Mouse (Mus musculus): ENCODE results near the gene Fgfr2. TPM values are rescaled to one million over a fixed set of nuclear protein-coding genes. Genes with fewer than 3 reads are reported as not detected.

Fgfr2 gene
- polyA plus RNA-seq, 1 experiment from 2014 or later: 34.1 TPM

GRCm38 (mm10) chr7:132371832-132372231 lies 751.3 kb downstream of the Fgfr2 start:
- Histone ChIP-seq H3K9ac (no peak overlapping the region), H3K27me3 (replicated peaks) (no peaks in the 10 kb centered on the region), H3K9me3 (replicated peaks) (no peaks in the 10 kb centered on the region), H3K4me3 (no peak overlapping the region), H3K4me2 (no peak overlapping the region), H3K27ac (ENCODE audit: poor library complexity, severe bottlenecking) (no peak overlapping the region), H3K4me1 (replicated peaks) (no peaks in the 10 kb centered on the region), H3K36me3 (no peaks in the 10 kb centered on the region)
- ATAC-seq (ENCODE audit: insufficient number of reproducible peaks, low FRiP score): no peak
- WGBS: 84% methylated on average over 1 of the region's 1 CpGs

GRCm38 (mm10) chr7:132369784-132370183 lies 753.4 kb downstream of the Fgfr2 start:
- WGBS: 68% methylated on average over 2 of the region's 2 CpGs
- no peak for ATAC-seq (ENCODE audit: insufficient number of reproducible peaks, low FRiP score)

GRCm38 (mm10) chr7:132368859-132369258 lies 754.3 kb downstream of the Fgfr2 start:
- H3K36me3 ChIP-seq: no peaks in the 10 kb centered on the region
- ATAC-seq (ENCODE audit: insufficient number of reproducible peaks, low FRiP score): no peak
- WGBS: 61% methylated on average over 6 of the region's 6 CpGs
- no peak overlapping the region for H3K4me2 ChIP-seq
- no peaks in the 10 kb centered on the region for H3K27me3 ChIP-seq (replicated peaks)
- H3K27ac ChIP-seq (ENCODE audit: poor library complexity, severe bottlenecking): no peak overlapping the region
- H3K4me3 ChIP-seq: no peak overlapping the region
- H3K4me1 ChIP-seq (replicated peaks): peaks cover 9% of the 10 kb centered on the region
- no peak overlapping the region for H3K9ac ChIP-seq
- no peaks in the 10 kb centered on the region for H3K9me3 ChIP-seq (replicated peaks)

More at GRCm38 (mm10) chr7:132369784-132370183, 753.4 kb downstream of the Fgfr2 start:
- no peak overlapping the region for H3K4me2 ChIP-seq
- H3K27ac ChIP-seq (ENCODE audit: poor library complexity, severe bottlenecking): no peak overlapping the region
- H3K27me3 ChIP-seq (replicated peaks): no peaks in the 10 kb centered on the region
- H3K36me3 ChIP-seq: no peaks in the 10 kb centered on the region
- H3K9me3 ChIP-seq (replicated peaks): no peaks in the 10 kb centered on the region
- no peak overlapping the region for H3K9ac ChIP-seq
- H3K4me1 ChIP-seq (replicated peaks): peaks cover 9% of the 10 kb centered on the region
- H3K4me3 ChIP-seq: no peak overlapping the region

GRCm38 (mm10) chr7:132367344-132367743 lies 755.8 kb downstream of the Fgfr2 start:
- H3K4me1 ChIP-seq (replicated peaks): peaks cover 9% of the 10 kb centered on the region
- WGBS: 68% methylated on average over 3 of the region's 3 CpGs

GRCm38 (mm10) chr7:132365703-132366384 lies 757.3 kb downstream of the Fgfr2 start:
- Histone ChIP-seq H3K4me1 (replicated peaks) (peaks cover 9% of the 10 kb centered on the region), H3K27ac (ENCODE audit: poor library complexity, severe bottlenecking) (no peak overlapping the region), H3K4me2 (no peak overlapping the region), H3K27me3 (replicated peaks) (no peaks in the 10 kb centered on the region), H3K9ac (no peak overlapping the region), H3K36me3 (no peaks in the 10 kb centered on the region), H3K4me3 (no peak overlapping the region), H3K9me3 (replicated peaks) (no peaks in the 10 kb centered on the region)
- ATAC-seq (ENCODE audit: insufficient number of reproducible peaks, low FRiP score): no peak
- 40% methylated on average over 5 of the region's 5 CpGs for WGBS

More at GRCm38 (mm10) chr7:132367344-132367743, 755.8 kb downstream of the Fgfr2 start:
- Histone ChIP-seq H3K27me3 (replicated peaks) (no peaks in the 10 kb centered on the region), H3K36me3 (no peaks in the 10 kb centered on the region), H3K4me2 (no peak overlapping the region), H3K27ac (ENCODE audit: poor library complexity, severe bottlenecking) (no peak overlapping the region), H3K4me3 (no peak overlapping the region), H3K9ac (no peak overlapping the region), H3K9me3 (replicated peaks) (no peaks in the 10 kb centered on the region)
- ATAC-seq (ENCODE audit: insufficient number of reproducible peaks, low FRiP score): no peak

GRCm38 (mm10) chr7:132365111-132365510 lies 758.0 kb downstream of the Fgfr2 start:
- Histone ChIP-seq H3K27ac (ENCODE audit: poor library complexity, severe bottlenecking) (no peak overlapping the region), H3K4me1 (replicated peaks) (peaks cover 9% of the 10 kb centered on the region), H3K9me3 (replicated peaks) (no peaks in the 10 kb centered on the region), H3K27me3 (replicated peaks) (no peaks in the 10 kb centered on the region), H3K36me3 (no peaks in the 10 kb centered on the region), H3K9ac (no peak overlapping the region), H3K4me3 (no peak overlapping the region), H3K4me2 (no peak overlapping the region)
- WGBS: 71% methylated on average over 5 of the region's 5 CpGs
- no peak for ATAC-seq (ENCODE audit: insufficient number of reproducible peaks, low FRiP score)

GRCm38 (mm10) chr7:132364506-132364905 lies 758.6 kb downstream of the Fgfr2 start:
- no peak for ATAC-seq (ENCODE audit: insufficient number of reproducible peaks, low FRiP score)
- WGBS: 36% methylated on average over 5 of the region's 5 CpGs
- Histone ChIP-seq H3K4me1 (replicated peaks) (peaks cover 12% of the 10 kb centered on the region), H3K4me2 (no peak overlapping the region), H3K27ac (ENCODE audit: poor library complexity, severe bottlenecking) (no peak overlapping the region), H3K36me3 (no peaks in the 10 kb centered on the region), H3K4me3 (no peak overlapping the region), H3K27me3 (replicated peaks) (no peaks in the 10 kb centered on the region), H3K9me3 (replicated peaks) (no peaks in the 10 kb centered on the region), H3K9ac (no peak overlapping the region)

GRCm38 (mm10) chr7:132360336-132360735 lies 762.8 kb downstream of the Fgfr2 start:
- no peak for ATAC-seq (ENCODE audit: insufficient number of reproducible peaks, low FRiP score)
- H3K9ac ChIP-seq: no peak overlapping the region
- peaks cover 18% of the 10 kb centered on the region for H3K4me1 ChIP-seq (replicated peaks)
- 78% methylated on average over 4 of the region's 4 CpGs for WGBS
- H3K4me3 ChIP-seq: no peak overlapping the region
- H3K27ac ChIP-seq (ENCODE audit: poor library complexity, severe bottlenecking): no peak overlapping the region
- H3K4me2 ChIP-seq: no peak overlapping the region
- peaks cover 5% of the 10 kb centered on the region; the same call in 1 of the 2 replicates for H3K27me3 ChIP-seq (replicated peaks)
- no peaks in the 10 kb centered on the region for H3K9me3 ChIP-seq (replicated peaks)
- no peaks in the 10 kb centered on the region for H3K36me3 ChIP-seq

- H3K4me2 ChIP-seq: no peak overlapping the region
- 57% methylated on average over 4 of the region's 4 CpGs for WGBS
- H3K4me3 ChIP-seq: no peak overlapping the region
- no peaks in the 10 kb centered on the region for H3K9me3 ChIP-seq (replicated peaks)
- no peak overlapping the region for H3K9ac ChIP-seq
- H3K36me3 ChIP-seq: no peaks in the 10 kb centered on the region
- peaks cover 5% of the 10 kb centered on the region; the same call in 1 of the 2 replicates for H3K27me3 ChIP-seq (replicated peaks)
- no peak overlapping the region for H3K27ac ChIP-seq (ENCODE audit: poor library complexity, severe bottlenecking)
- peaks cover 15% of the 10 kb centered on the region for H3K4me1 ChIP-seq (replicated peaks)
- ATAC-seq (ENCODE audit: insufficient number of reproducible peaks, low FRiP score): no peak
Measured at GRCm38 (mm10) chr7:132358709-132359108, 764.4 kb downstream of the Fgfr2 start.

GRCm38 (mm10) chr7:132358250-132358649 lies 764.9 kb downstream of the Fgfr2 start:
- 0 out of 2 replicates have a peak, but pooled peaks have one; percentile 42 for ATAC-seq (ENCODE audit: insufficient number of reproducible peaks, low FRiP score)

GRCm38 (mm10) chr7:132357841-132358237 lies 765.3 kb downstream of the Fgfr2 start:
- 74% methylated on average over 3 of the region's 3 CpGs for WGBS
- ATAC-seq (ENCODE audit: insufficient number of reproducible peaks, low FRiP score): no peak

More at GRCm38 (mm10) chr7:132358250-132358649, 764.9 kb downstream of the Fgfr2 start:
- Histone ChIP-seq H3K9me3 (replicated peaks) (no peaks in the 10 kb centered on the region), H3K9ac (no peak overlapping the region), H3K4me1 (replicated peaks) (peaks cover 15% of the 10 kb centered on the region), H3K4me3 (no peak overlapping the region), H3K27me3 (replicated peaks) (peaks cover 5% of the 10 kb centered on the region; the same call in 1 of the 2 replicates), H3K4me2 (no peak overlapping the region), H3K36me3 (no peaks in the 10 kb centered on the region), H3K27ac (ENCODE audit: poor library complexity, severe bottlenecking) (no peak overlapping the region)
- 27% methylated on average over 3 of the region's 3 CpGs for WGBS

More at GRCm38 (mm10) chr7:132357841-132358237, 765.3 kb downstream of the Fgfr2 start:
- Histone ChIP-seq H3K4me3 (no peak overlapping the region), H3K4me2 (no peak overlapping the region), H3K4me1 (replicated peaks) (peaks cover 15% of the 10 kb centered on the region), H3K27ac (ENCODE audit: poor library complexity, severe bottlenecking) (no peak overlapping the region), H3K9me3 (replicated peaks) (no peaks in the 10 kb centered on the region), H3K9ac (no peak overlapping the region), H3K27me3 (replicated peaks) (peaks cover 5% of the 10 kb centered on the region; the same call in 1 of the 2 replicates), H3K36me3 (no peaks in the 10 kb centered on the region)
